Mouse (Mus musculus): ENCODE measurements around the gene Upf1. TPM values are rescaled to one million over a fixed set of nuclear protein-coding genes. Genes with fewer than 3 reads are reported as not detected.

Gene Upf1
- polyA plus RNA-seq, 1 experiment, result 23.8 TPM

DNA sequence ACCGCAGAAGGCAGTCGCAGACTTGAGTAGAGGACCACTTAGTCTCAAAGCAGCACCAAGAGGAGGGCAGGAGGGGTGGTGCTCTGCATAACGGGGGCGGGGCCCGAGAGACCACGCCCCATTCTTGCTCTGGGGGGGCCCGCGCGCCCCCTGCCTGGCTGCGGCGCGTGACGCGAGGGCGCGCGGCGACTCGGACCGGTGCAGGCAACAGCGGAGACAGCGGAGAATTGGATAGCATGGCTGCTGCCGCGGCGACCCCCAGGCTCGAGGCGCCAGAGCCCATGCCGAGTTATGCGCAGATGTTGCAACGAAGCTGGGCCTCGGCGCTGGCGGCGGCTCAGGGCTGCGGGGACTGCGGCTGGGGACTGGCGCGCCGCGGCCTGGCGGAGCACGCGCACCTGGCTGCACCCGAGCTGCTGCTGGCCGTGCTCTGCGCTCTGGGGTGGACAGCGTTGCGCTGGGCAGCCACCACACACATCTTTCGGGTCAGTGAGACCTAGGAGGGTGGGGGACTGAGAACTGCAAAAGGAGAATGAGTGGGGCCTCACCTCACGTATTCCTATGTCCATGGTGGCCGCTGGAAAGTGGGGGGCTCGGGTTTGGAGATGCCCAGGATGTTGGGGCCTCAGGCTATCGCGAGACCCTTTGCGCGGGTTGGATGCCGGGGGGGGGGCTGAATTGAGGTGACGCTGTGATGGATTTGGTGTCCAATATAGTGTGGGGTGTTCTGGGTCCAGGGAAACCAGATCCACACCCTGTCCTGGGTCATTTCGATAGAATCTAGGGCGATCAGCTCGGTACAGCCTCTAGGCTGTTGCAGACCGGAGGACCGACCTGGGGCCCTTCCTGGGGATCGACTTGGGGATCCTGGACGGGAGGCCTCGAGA is 37.2 kb downstream of the Upf1 start, which contains the start of gene Cers1:
TSS of gene Cers1 (plus strand) at position 152 of the 887 bp plus-strand sequence.
- peak within 1 kb of the TSS; percentile 95 for H3K27ac ChIP-seq (ENCODE audit: insufficient read depth, low read length)
- peak within 1 kb of the TSS; percentile 89 for H3K4me3 ChIP-seq (ENCODE audit: insufficient read depth, low read length)
- no peaks in the 10 kb centered on the region for H3K4me1 ChIP-seq (ENCODE audit: control insufficient read depth, insufficient read depth, low read length)
- TF ChIP-seq POLR2A (IDR thresholded peaks at IDR 0.05; ENCODE audit: extremely low read depth, insufficient read depth, low read length) (peak; percentile 53; the same call in 1 of the 2 replicates), CTCF (IDR thresholded peaks at IDR 0.05; ENCODE audit: extremely low read depth, insufficient read depth, low read length) (no peak)

DNA sequence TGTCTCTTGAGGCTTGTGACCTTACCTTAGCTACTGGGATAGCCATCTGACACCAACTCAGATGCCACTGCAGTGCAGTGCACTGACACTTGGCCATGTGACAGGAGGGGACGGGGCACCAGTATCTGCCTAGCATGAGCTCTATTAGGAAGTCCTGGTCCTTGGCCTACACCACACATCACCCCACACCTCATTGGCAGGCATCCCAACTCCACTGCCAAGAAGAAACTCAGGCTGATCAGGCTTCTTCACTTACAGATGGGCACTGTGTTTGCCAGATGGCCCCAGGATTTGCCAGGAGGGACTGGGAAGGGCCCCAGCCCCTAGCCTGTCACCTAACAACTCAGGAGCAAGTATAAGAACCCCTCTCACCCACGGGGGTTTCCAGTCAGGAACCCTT is 39.7 kb downstream of the Upf1 start:
- TF ChIP-seq CTCF (IDR thresholded peaks at IDR 0.05; ENCODE audit: extremely low read depth, insufficient read depth, low read length), result no peak
- no peak for TF ChIP-seq POLR2A (IDR thresholded peaks at IDR 0.05; ENCODE audit: extremely low read depth, insufficient read depth, low read length)
- Histone ChIP-seq H3K27ac (ENCODE audit: insufficient read depth, low read length) (no peak overlapping the region), H3K4me1 (ENCODE audit: control insufficient read depth, insufficient read depth, low read length) (no peaks in the 10 kb centered on the region), H3K4me3 (ENCODE audit: insufficient read depth, low read length) (no peak overlapping the region)

- no peak overlapping the region for H3K4me3 ChIP-seq (ENCODE audit: insufficient read depth, low read length)
- TF ChIP-seq POLR2A (IDR thresholded peaks at IDR 0.05; ENCODE audit: extremely low read depth, insufficient read depth, low read length) (no peak), CTCF (IDR thresholded peaks at IDR 0.05; ENCODE audit: extremely low read depth, insufficient read depth, low read length) (peak; percentile 57)
- no peaks in the 10 kb centered on the region for H3K4me1 ChIP-seq (ENCODE audit: control insufficient read depth, insufficient read depth, low read length)
- H3K27ac ChIP-seq (ENCODE audit: insufficient read depth, low read length), result no peak overlapping the region
These were observed 43.8 kb downstream of the Upf1 start for GRCm38 (mm10) chr8:70309311-70309710.

DNA sequence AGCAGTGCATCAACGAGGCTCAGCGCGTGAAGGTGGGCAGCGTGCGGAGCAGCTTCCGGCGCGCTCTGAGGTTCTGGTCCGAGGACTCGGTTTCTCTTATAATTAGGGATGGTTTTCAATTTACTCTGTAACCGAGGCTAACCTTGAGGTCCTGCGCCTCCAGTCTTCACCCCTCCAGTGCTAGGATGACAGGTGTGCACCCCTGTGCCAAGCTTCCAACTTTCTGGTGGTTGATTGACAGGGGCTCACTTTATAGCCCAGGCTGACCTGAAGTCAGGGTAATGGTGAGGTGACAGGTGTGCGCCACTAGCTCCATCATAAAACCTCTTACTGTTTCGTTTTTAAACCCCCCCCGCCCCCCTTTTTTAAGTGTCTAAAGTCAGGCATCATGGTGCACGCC is 50.2 kb downstream of the Upf1 start:
- no peak for TF ChIP-seq CTCF (IDR thresholded peaks at IDR 0.05; ENCODE audit: extremely low read depth, insufficient read depth, low read length)
- TF ChIP-seq POLR2A (IDR thresholded peaks at IDR 0.05; ENCODE audit: extremely low read depth, insufficient read depth, low read length), result no peak
- peaks cover 11% of the 10 kb centered on the region for H3K4me1 ChIP-seq (ENCODE audit: control insufficient read depth, insufficient read depth, low read length)
- H3K4me3 ChIP-seq (ENCODE audit: insufficient read depth, low read length), result peak overlapping the region; percentile 84
- H3K27ac ChIP-seq (ENCODE audit: insufficient read depth, low read length), result peak overlapping the region; percentile 56; the same call in 1 of the 2 replicates

- H3K27ac ChIP-seq (ENCODE audit: insufficient read depth, low read length), result peak within 1 kb of the TSS; percentile 56; the same call in 1 of the 2 replicates
- TF ChIP-seq POLR2A (IDR thresholded peaks at IDR 0.05; ENCODE audit: extremely low read depth, insufficient read depth, low read length) (peak; percentile 69), CTCF (IDR thresholded peaks at IDR 0.05; ENCODE audit: extremely low read depth, insufficient read depth, low read length) (no peak)
- peaks cover 11% of the 10 kb centered on the region for H3K4me1 ChIP-seq (ENCODE audit: control insufficient read depth, insufficient read depth, low read length)
- peak within 1 kb of the TSS; percentile 84 for H3K4me3 ChIP-seq (ENCODE audit: insufficient read depth, low read length)
These were observed 50.7 kb downstream of the Upf1 start, which contains the start of the genes Ddx49 and Cope for GRCm38 (mm10) chr8:70302358-70302890. Ddx49 (minus strand) TSS chr8:70302489. Cope (plus strand) TSS chr8:70302518.

DNA sequence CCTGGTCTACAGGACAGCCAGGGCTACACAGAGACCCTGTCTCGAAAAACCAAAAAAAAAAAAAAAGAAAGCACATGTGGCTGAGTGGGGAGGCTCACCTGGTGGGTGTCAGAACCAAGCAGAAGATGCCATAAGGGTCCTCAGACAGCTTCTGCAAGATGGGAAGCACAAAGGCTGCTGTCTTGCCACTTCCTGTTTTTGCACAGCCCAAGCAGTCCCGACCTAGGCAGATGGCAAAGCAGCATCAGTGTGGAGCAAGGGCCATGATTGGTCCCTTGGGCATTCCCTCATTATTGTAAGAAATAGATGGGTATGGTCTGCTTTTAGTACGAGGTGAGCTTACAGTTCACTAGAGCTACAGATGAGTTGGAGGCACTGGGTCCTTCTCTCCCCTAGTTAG is 52.2 kb downstream of the Upf1 start:
- Histone ChIP-seq H3K27ac (ENCODE audit: insufficient read depth, low read length) (no peak overlapping the region), H3K4me3 (ENCODE audit: insufficient read depth, low read length) (no peak overlapping the region), H3K4me1 (ENCODE audit: control insufficient read depth, insufficient read depth, low read length) (peaks cover 11% of the 10 kb centered on the region)
- TF ChIP-seq POLR2A (IDR thresholded peaks at IDR 0.05; ENCODE audit: extremely low read depth, insufficient read depth, low read length), result no peak
- TF ChIP-seq CTCF (IDR thresholded peaks at IDR 0.05; ENCODE audit: extremely low read depth, insufficient read depth, low read length), result no peak

- TF ChIP-seq CTCF (IDR thresholded peaks at IDR 0.05; ENCODE audit: extremely low read depth, insufficient read depth, low read length) (no peak), POLR2A (IDR thresholded peaks at IDR 0.05; ENCODE audit: extremely low read depth, insufficient read depth, low read length) (no peak)
- Histone ChIP-seq H3K4me3 (ENCODE audit: insufficient read depth, low read length) (no peak overlapping the region), H3K4me1 (ENCODE audit: control insufficient read depth, insufficient read depth, low read length) (no peaks in the 10 kb centered on the region), H3K27ac (ENCODE audit: insufficient read depth, low read length) (no peak overlapping the region)
These were observed 59.1 kb downstream of the Upf1 start for GRCm38 (mm10) chr8:70293988-70294405.

DNA sequence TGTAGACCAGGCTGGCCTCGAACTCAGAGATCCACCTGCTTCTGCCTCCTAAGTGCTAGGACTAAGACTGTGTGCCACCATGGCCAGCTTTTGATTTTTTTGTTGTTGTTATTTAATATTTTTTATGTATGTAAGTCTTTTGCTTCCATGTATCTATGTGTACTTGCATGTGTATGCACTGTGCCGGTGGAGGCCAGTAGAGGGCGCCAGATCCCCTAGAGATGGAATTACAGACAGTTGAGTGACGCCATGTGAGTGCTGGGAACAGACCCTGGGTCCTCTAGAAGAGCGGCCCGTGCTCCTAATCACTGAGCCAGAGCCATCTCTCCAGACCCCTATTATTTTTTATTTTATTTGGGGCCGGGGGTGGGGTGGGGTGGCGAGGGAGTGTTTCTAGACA is 66.3 kb downstream of the Upf1 start:
- Histone ChIP-seq H3K27ac (ENCODE audit: insufficient read depth, low read length) (no peak overlapping the region), H3K4me1 (ENCODE audit: control insufficient read depth, insufficient read depth, low read length) (0 out of 2 replicates have a peak, but pooled peaks cover 1% of the 10 kb centered on the region), H3K4me3 (ENCODE audit: insufficient read depth, low read length) (no peak overlapping the region)
- TF ChIP-seq POLR2A (IDR thresholded peaks at IDR 0.05; ENCODE audit: extremely low read depth, insufficient read depth, low read length) (no peak), CTCF (IDR thresholded peaks at IDR 0.05; ENCODE audit: extremely low read depth, insufficient read depth, low read length) (peak; percentile 1; the same call in 1 of the 2 replicates)

DNA sequence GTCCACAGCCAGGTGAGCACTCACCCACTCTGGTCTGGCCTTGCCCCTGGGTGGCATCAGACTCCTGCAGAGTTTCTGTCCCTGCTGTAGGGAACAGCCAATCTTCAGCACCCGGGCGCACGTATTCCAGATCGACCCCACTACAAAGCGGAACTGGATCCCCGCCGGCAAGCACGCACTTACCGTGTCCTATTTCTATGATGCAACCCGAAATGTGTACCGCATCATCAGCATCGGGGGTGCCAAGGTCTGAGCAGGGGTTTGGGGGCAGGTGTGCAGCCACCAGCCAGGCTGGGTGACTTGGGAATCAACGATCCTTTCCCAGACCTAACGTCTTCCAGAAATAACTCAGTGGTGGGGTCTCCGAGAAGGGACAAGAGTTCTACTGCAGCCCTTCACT is 67.8 kb downstream of the Upf1 start:
- Histone ChIP-seq H3K4me1 (ENCODE audit: control insufficient read depth, insufficient read depth, low read length) (0 out of 2 replicates have a peak, but pooled peaks cover 1% of the 10 kb centered on the region), H3K27ac (ENCODE audit: insufficient read depth, low read length) (no peak overlapping the region), H3K4me3 (ENCODE audit: insufficient read depth, low read length) (no peak overlapping the region)
- TF ChIP-seq POLR2A (IDR thresholded peaks at IDR 0.05; ENCODE audit: extremely low read depth, insufficient read depth, low read length) (no peak), CTCF (IDR thresholded peaks at IDR 0.05; ENCODE audit: extremely low read depth, insufficient read depth, low read length) (no peak)

Data from cortical plate, adult 2 months (tissue).